Mouse (Mus musculus): ENCODE results near the gene Hectd1.

DNA sequence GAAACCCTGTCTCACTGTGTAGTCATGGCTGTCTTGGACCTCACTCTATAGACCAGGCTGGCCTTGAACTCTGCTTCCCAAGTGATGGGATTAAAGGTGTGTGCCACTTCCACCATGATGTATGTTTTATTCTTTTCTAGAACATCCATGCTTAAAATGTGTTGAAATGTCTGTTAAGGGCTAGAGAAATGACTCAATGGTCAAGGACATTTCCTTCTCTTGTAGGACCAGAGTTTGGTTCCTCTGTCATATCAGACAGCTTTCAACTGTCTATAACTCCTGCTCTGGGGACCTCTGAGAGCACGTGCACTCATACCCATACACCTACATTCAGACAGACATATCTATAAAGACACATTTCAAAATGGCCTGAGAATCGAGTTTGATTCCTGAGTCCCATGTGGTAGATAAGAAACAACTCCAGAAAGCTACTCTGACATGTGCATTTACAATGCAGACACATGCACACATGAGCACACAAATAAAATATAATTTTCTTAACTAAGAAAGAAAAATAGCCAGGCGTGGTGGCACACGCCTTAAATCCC is 9.3 kb downstream of the Hectd1 start:
- TF ChIP-seq CTCF (IDR thresholded peaks at IDR 0.05; ENCODE audit: low read depth, low read length) (no peak), POLR2A (IDR thresholded peaks at IDR 0.05; ENCODE audit: borderline replicate concordance, low read depth, low read length) (no peak)
